Mouse (Mus musculus) hindbrain, embryonic 16.5 days (tissue): ENCODE measurements at regions not wholly inside any gene's neighbourhood (a gene's known extent, or its start where the extent isn't known, plus 50 kb on each side); places are given as distances from the start of the nearest gene placed in this dataset.

ENCODE experiments used
- ATAC-seq: fragments of 200-750 bp; cut with Nextera tagmentation; 2 replicates; pipeline ENCODE4 v1.8.0; 2017; ENCODE audit warnings: moderate TSS enrichment, moderate library complexity
- H3K27ac ChIP-seq: fragments of 300-500 bp; sonication (generic); 2 replicates; pipeline ENCODE4 v1.5.1; 2014; ENCODE audit warnings: low read depth, mild to moderate bottlenecking, control low read depth, low read length, moderate library complexity
- H3K27me3 ChIP-seq: fragments of 300-500 bp; sonication (generic); replicated peaks from 2 replicates; pipeline ENCODE4 v1.6.1; 2014; ENCODE audit warnings: low read length; ENCODE audit not compliant: control insufficient read depth, insufficient read depth
- H3K36me3 ChIP-seq: fragments of 300-500 bp; sonication (generic); 2 replicates; pipeline ENCODE4 v1.6.1; 2014; ENCODE audit warnings: mild to moderate bottlenecking, low read length, moderate library complexity, mixed read lengths; ENCODE audit not compliant: control insufficient read depth, insufficient read depth
- H3K4me1 ChIP-seq: fragments of 300-500 bp; sonication (generic); 2 replicates; pipeline ENCODE4 v1.6.1; 2014; ENCODE audit warnings: low read depth, low read length; ENCODE audit not compliant: control insufficient read depth, insufficient read depth
- H3K4me2 ChIP-seq: fragments of 300-500 bp; sonication (generic); 2 replicates; pipeline ENCODE4 v1.6.1; 2014; ENCODE audit warnings: mild to moderate bottlenecking, low read length, control low read depth, moderate library complexity
- H3K4me3 ChIP-seq: fragments of 300-500 bp; sonication (generic); 2 replicates; pipeline ENCODE4 v1.5.1; 2014; ENCODE audit warnings: mild to moderate bottlenecking, low read length, control low read depth, moderate library complexity
- H3K9ac ChIP-seq: fragments of 300-500 bp; sonication (generic); 2 replicates; pipeline ENCODE4 v1.6.1; 2014; ENCODE audit warnings: low read depth, mild to moderate bottlenecking, control low read depth, low read length, moderate library complexity
- H3K9me3 ChIP-seq: fragments of 300-500 bp; sonication (generic); 2 replicates; pipeline ENCODE4 v1.6.1; 2014; ENCODE audit warnings: mild to moderate bottlenecking, low read length, moderate library complexity; ENCODE audit not compliant: control insufficient read depth
- WGBS: fragments of 180-500 bp; shearing (Covaris S2); extraction: QIAGEN DNeasy Blood & Tissue Kit; methylation state at CpG from one replicate; pipeline ENCODE4 v1.1.7; 2014; 5-methylcytosine and 5-hydroxymethylcytosine counted together

GRCm38 (mm10) chr3:38187406-38187896 is 297.2 kb downstream of the Ankrd50 start:
- WGBS, result 91% methylated on average over 3 of the region's 3 CpGs

GRCm38 (mm10) chr3:38186503-38186902 is 298.1 kb downstream of the Ankrd50 start:
- no peak overlapping the region for H3K27ac ChIP-seq
- H3K4me1 ChIP-seq, result no peaks in the 10 kb centered on the region
- ATAC-seq, result no peak
- 94% methylated on average over 1 of the region's 1 CpGs for WGBS
- no peaks in the 10 kb centered on the region for H3K27me3 ChIP-seq
- no peaks in the 10 kb centered on the region for H3K9me3 ChIP-seq
- no peaks in the 10 kb centered on the region for H3K36me3 ChIP-seq
- H3K4me3 ChIP-seq, result no peak overlapping the region
- no peak overlapping the region for H3K9ac ChIP-seq
- H3K4me2 ChIP-seq, result no peak overlapping the region

More at GRCm38 (mm10) chr3:38187406-38187896, 297.2 kb downstream of the Ankrd50 start:
- no peak overlapping the region for H3K4me3 ChIP-seq
- H3K9me3 ChIP-seq, result no peaks in the 10 kb centered on the region
- H3K9ac ChIP-seq, result no peak overlapping the region
- no peaks in the 10 kb centered on the region for H3K27me3 ChIP-seq
- no peak overlapping the region for H3K27ac ChIP-seq
- no peaks in the 10 kb centered on the region for H3K36me3 ChIP-seq
- ATAC-seq, result no peak
- no peak overlapping the region for H3K4me2 ChIP-seq
- H3K4me1 ChIP-seq, result no peaks in the 10 kb centered on the region

GRCm38 (mm10) chr3:38178295-38178694 is 306.3 kb downstream of the Ankrd50 start:
- Histone ChIP-seq H3K4me1 (no peaks in the 10 kb centered on the region; the same call in 1 of the 2 replicates), H3K27ac (no peak overlapping the region), H3K4me3 (no peak overlapping the region), H3K9me3 (no peaks in the 10 kb centered on the region), H3K9ac (no peak overlapping the region), H3K36me3 (no peaks in the 10 kb centered on the region), H3K4me2 (no peak overlapping the region), H3K27me3 (no peaks in the 10 kb centered on the region)
- no peak for ATAC-seq

- WGBS, result 88% methylated on average over 12 of the region's 12 CpGs
- Histone ChIP-seq H3K9ac (no peak overlapping the region), H3K27ac (no peak overlapping the region), H3K36me3 (no peaks in the 10 kb centered on the region), H3K27me3 (no peaks in the 10 kb centered on the region), H3K4me3 (no peak overlapping the region), H3K4me2 (no peak overlapping the region), H3K9me3 (no peaks in the 10 kb centered on the region), H3K4me1 (no peaks in the 10 kb centered on the region; the same call in 1 of the 2 replicates)
- no peak for ATAC-seq
These were observed 308.7 kb downstream of the Ankrd50 start for GRCm38 (mm10) chr3:38175946-38176345.

- WGBS, result 85% methylated on average over 8 of the region's 8 CpGs
- Histone ChIP-seq H3K4me2 (no peak overlapping the region), H3K27me3 (no peaks in the 10 kb centered on the region), H3K4me1 (no peaks in the 10 kb centered on the region; the same call in 1 of the 2 replicates), H3K9me3 (no peaks in the 10 kb centered on the region), H3K9ac (no peak overlapping the region), H3K4me3 (no peak overlapping the region), H3K27ac (no peak overlapping the region), H3K36me3 (no peaks in the 10 kb centered on the region)
- ATAC-seq, result no peak
These were observed 309.8 kb downstream of the Ankrd50 start for GRCm38 (mm10) chr3:38174735-38175280.

GRCm38 (mm10) chr3:38152408-38152807 is 332.2 kb downstream of the Ankrd50 start:
- Histone ChIP-seq H3K4me1 (no peaks in the 10 kb centered on the region), H3K27me3 (no peaks in the 10 kb centered on the region), H3K9me3 (no peaks in the 10 kb centered on the region), H3K27ac (no peak overlapping the region), H3K36me3 (no peaks in the 10 kb centered on the region), H3K9ac (no peak overlapping the region), H3K4me3 (no peak overlapping the region), H3K4me2 (no peak overlapping the region)
- no peak for ATAC-seq
- 79% methylated on average over 1 of the region's 1 CpGs for WGBS

- no peak overlapping the region for H3K4me2 ChIP-seq
- 87% methylated on average over 6 of the region's 6 CpGs for WGBS
- no peaks in the 10 kb centered on the region for H3K27me3 ChIP-seq
- ATAC-seq, result no peak
- H3K4me1 ChIP-seq, result no peaks in the 10 kb centered on the region
- H3K9ac ChIP-seq, result no peak overlapping the region
- H3K9me3 ChIP-seq, result no peaks in the 10 kb centered on the region
- no peak overlapping the region for H3K27ac ChIP-seq
- H3K4me3 ChIP-seq, result no peak overlapping the region
- H3K36me3 ChIP-seq, result no peaks in the 10 kb centered on the region
These were observed 332.8 kb downstream of the Ankrd50 start for GRCm38 (mm10) chr3:38151821-38152220.

GRCm38 (mm10) chr3:38146663-38147062 is 338.0 kb downstream of the Ankrd50 start:
- WGBS, result 83% methylated on average over 2 of the region's 2 CpGs
- no peaks in the 10 kb centered on the region for H3K36me3 ChIP-seq
- ATAC-seq, result no peak
- H3K4me1 ChIP-seq, result peaks cover 9% of the 10 kb centered on the region
- no peaks in the 10 kb centered on the region for H3K27me3 ChIP-seq
- H3K9ac ChIP-seq, result no peak overlapping the region
- no peak overlapping the region for H3K4me3 ChIP-seq
- H3K27ac ChIP-seq, result no peak overlapping the region
- H3K4me2 ChIP-seq, result no peak overlapping the region
- no peaks in the 10 kb centered on the region for H3K9me3 ChIP-seq

GRCm38 (mm10) chr3:38145444-38145843 is 339.2 kb downstream of the Ankrd50 start:
- Histone ChIP-seq H3K27ac (no peak overlapping the region), H3K4me1 (peaks cover 9% of the 10 kb centered on the region), H3K9ac (no peak overlapping the region), H3K4me3 (no peak overlapping the region), H3K36me3 (no peaks in the 10 kb centered on the region), H3K4me2 (no peak overlapping the region), H3K9me3 (no peaks in the 10 kb centered on the region), H3K27me3 (no peaks in the 10 kb centered on the region)
- WGBS, result 55% methylated on average over 2 of the region's 2 CpGs
- ATAC-seq, result peak; percentile 35; the same call in 1 of the 2 replicates

GRCm38 (mm10) chr3:38144650-38145049 is 340.0 kb downstream of the Ankrd50 start:
- no peak overlapping the region for H3K27ac ChIP-seq
- no peak for ATAC-seq
- no peak overlapping the region for H3K4me3 ChIP-seq
- H3K4me1 ChIP-seq, result peaks cover 9% of the 10 kb centered on the region
- no peaks in the 10 kb centered on the region for H3K9me3 ChIP-seq
- H3K36me3 ChIP-seq, result no peaks in the 10 kb centered on the region
- H3K4me2 ChIP-seq, result no peak overlapping the region
- H3K9ac ChIP-seq, result no peak overlapping the region
- H3K27me3 ChIP-seq, result no peaks in the 10 kb centered on the region
